In the genomic region with DNA sequence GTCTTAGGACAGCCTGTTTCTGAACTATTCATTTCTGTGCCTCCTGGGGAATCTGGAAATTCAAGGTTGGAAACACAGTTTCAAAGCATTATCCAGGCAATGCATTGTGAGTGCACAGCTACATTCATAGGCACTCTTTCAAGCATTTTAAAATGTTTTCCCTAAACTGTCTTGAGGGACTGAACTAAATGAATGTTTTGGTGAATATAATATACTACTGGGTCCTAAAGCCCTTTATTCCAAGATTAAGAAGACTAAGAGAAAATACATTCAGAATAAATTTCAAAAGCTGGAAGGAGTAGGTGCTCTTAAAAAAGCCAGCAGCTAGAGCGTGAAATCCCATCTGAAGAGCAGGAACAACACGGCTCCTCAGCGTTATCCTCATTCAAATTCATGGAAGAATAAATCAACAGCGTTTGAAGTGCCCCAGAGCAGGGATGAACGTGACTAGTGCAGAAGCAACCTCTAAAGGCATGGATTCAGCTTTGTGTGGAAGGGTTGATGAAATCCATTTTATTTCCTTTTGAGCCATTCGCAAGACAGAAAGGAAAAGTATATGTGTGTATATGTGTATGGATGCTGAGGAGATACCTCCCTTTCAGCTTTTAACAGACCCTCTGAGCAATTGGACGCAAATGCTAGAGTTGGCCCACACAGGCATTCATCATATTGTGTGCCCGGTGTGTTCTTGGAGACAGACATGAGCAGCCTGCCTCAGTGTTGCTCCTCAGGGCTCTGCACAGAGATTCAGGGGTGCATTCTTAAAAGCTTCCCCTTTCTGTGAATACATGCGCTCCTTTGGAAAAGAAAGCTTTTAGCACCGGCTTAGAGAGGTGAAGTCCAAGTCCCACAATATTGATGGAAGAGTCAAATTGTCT, we compare ENCODE assay signal across 20 mouse cellular contexts. TPM values are rescaled to one million over a fixed set of nuclear protein-coding genes. Genes with fewer than 3 reads are reported as not detected.
DNase-seq lines count a peak whose midpoint lies in the region; ATAC-seq and TF ChIP-seq lines count a peak whose summit lies in the region.
"Had no signal": no experiment of that assay in that cellular context is flagged by ENCODE, and none has a peak within 500 bp of the region (broad histone marks: within the 10 kb centered on the region; RNA-seq: fewer than 3 reads in every experiment).

No protein-coding gene starts in this region.

- H3K27ac ChIP-seq in hindbrain, embryonic 11.5 days (ENCODE audit: low read depth, low read length) = no peak overlapping the region
- no peak overlapping the region; the same call in 1 of the 2 replicates for H3K27ac ChIP-seq in hindbrain, postnatal 0 days
- H3K27ac ChIP-seq in forebrain, embryonic 15.5 days (replicated peaks) = no peak overlapping the region
- peak overlapping the region; percentile 78 for H3K27ac ChIP-seq in midbrain, embryonic 13.5 days
- no peak overlapping the region for H3K27ac ChIP-seq in liver, embryonic 11.5 days (ENCODE audit: low read depth, low read length)
- H3K27ac ChIP-seq: embryonic facial prominence, embryonic 12.5 days; liver, embryonic 15.5 days had no signal

- intact Hi-C loops in heart, postnatal 14 days (cut with DNase I) = no loop called here

- H3K9ac ChIP-seq in hindbrain, embryonic 11.5 days (ENCODE audit: low read depth, low read length) = no peak overlapping the region
- no peak overlapping the region for H3K9ac ChIP-seq in hindbrain, postnatal 0 days (replicated peaks; ENCODE audit: low read length)
- no peak overlapping the region for H3K9ac ChIP-seq in forebrain, embryonic 15.5 days (replicated peaks)
- H3K9ac ChIP-seq in midbrain, embryonic 13.5 days (replicated peaks) = no peak overlapping the region
- H3K9ac ChIP-seq in liver, embryonic 11.5 days (ENCODE audit: low read depth, low read length) = no peak overlapping the region
- H3K9ac ChIP-seq: embryonic facial prominence, embryonic 12.5 days; liver, embryonic 15.5 days had no signal

- no peak for TF ChIP-seq POLR2A in brain, embryonic 14.5 days (IDR thresholded peaks at IDR 0.05; ENCODE audit: borderline replicate concordance, extremely low read depth, insufficient read depth, insufficient read length, poor library complexity, severe bottlenecking)

- peak; percentile 47; the same call in 1 of the 2 replicates for ATAC-seq in hindbrain, embryonic 11.5 days (ENCODE audit: low FRiP score)
- no peak for ATAC-seq in hindbrain, postnatal 0 days
- 0 out of 2 replicates have a peak, but pooled peaks have one; percentile 35 for ATAC-seq in forebrain, embryonic 15.5 days (replicated peaks)
- ATAC-seq in midbrain, embryonic 13.5 days = peak; percentile 88
- ATAC-seq in liver, embryonic 11.5 days (replicated peaks; ENCODE audit: low FRiP score) = no peak

- H3K4me1 ChIP-seq in hindbrain, embryonic 11.5 days (replicated peaks; ENCODE audit: control insufficient read depth, insufficient read depth, low read length) = no peaks in the 10 kb centered on the region
- no peaks in the 10 kb centered on the region for H3K4me1 ChIP-seq in hindbrain, postnatal 0 days (ENCODE audit: insufficient read depth, low read length)
- peaks cover 5% of the 10 kb centered on the region; the same call in 1 of the 2 replicates for H3K4me1 ChIP-seq in forebrain, embryonic 15.5 days
- peaks cover 31% of the 10 kb centered on the region for H3K4me1 ChIP-seq in midbrain, embryonic 13.5 days (replicated peaks)
- H3K4me1 ChIP-seq in liver, embryonic 11.5 days (replicated peaks; ENCODE audit: control insufficient read depth, insufficient read depth, low read length) = no peaks in the 10 kb centered on the region
- H3K4me1 ChIP-seq: embryonic facial prominence, embryonic 12.5 days; liver, embryonic 15.5 days had no signal

- no peaks in the 10 kb centered on the region for H3K9me3 ChIP-seq in hindbrain, embryonic 11.5 days (ENCODE audit: control insufficient read depth, low read length)
- H3K9me3 ChIP-seq in hindbrain, postnatal 0 days (ENCODE audit: low read length) = no peaks in the 10 kb centered on the region
- no peaks in the 10 kb centered on the region for H3K9me3 ChIP-seq in forebrain, embryonic 15.5 days
- no peaks in the 10 kb centered on the region for H3K9me3 ChIP-seq in midbrain, embryonic 13.5 days
- H3K9me3 ChIP-seq in liver, embryonic 11.5 days (ENCODE audit: control insufficient read depth, low read length) = no peaks in the 10 kb centered on the region
- H3K9me3 ChIP-seq: embryonic facial prominence, embryonic 12.5 days; liver, embryonic 15.5 days had no signal

- no peak for DNase-seq in hindbrain, embryonic 11.5 days (ENCODE audit: low spot score)
- no peak for DNase-seq in hindbrain, postnatal 0 days (ENCODE audit: low spot score)
- DNase-seq in brain, embryonic 14.5 days (ENCODE audit: low read depth) = peak; percentile 83
- DNase-seq in urinary bladder, postnatal 10 days (ENCODE audit: low spot score) = no peak
- DNase-seq in liver, embryonic 11.5 days (ENCODE audit: low spot score) = no peak
- DNase-seq in heart, postnatal 14 days = no peak
- DNase-seq: cerebellum, adult 18-20 months; kidney, adult 2 months; kidney, postnatal 4 days; left cerebral cortex, postnatal 4 days; right cerebral cortex, postnatal 14 days; thymus, postnatal 36 days had no signal

- 64% methylated on average over 10 of the region's 10 CpGs for WGBS in hindbrain, embryonic 11.5 days
- 47% methylated on average over 10 of the region's 10 CpGs for WGBS in hindbrain, postnatal 0 days
- 37% methylated on average over 10 of the region's 10 CpGs for WGBS in forebrain, embryonic 15.5 days
- WGBS in midbrain, embryonic 13.5 days = 16% methylated on average over 10 of the region's 10 CpGs
- WGBS in liver, embryonic 11.5 days = 79% methylated on average over 10 of the region's 10 CpGs

- no peak for TF ChIP-seq CTCF in hindbrain, postnatal 0 days (IDR thresholded peaks at IDR 0.05; ENCODE audit: low read depth)
- TF ChIP-seq CTCF in brain, embryonic 14.5 days (IDR thresholded peaks at IDR 0.05; ENCODE audit: borderline replicate concordance, extremely low read depth, insufficient read depth, insufficient read length) = no peak

- no peak overlapping the region for H3K4me3 ChIP-seq in hindbrain, embryonic 11.5 days (ENCODE audit: low read depth, low read length)
- no peak overlapping the region for H3K4me3 ChIP-seq in hindbrain, postnatal 0 days (ENCODE audit: low read length)
- H3K4me3 ChIP-seq in forebrain, embryonic 15.5 days = no peak overlapping the region
- H3K4me3 ChIP-seq in midbrain, embryonic 13.5 days (replicated peaks) = no peak overlapping the region
- no peak overlapping the region for H3K4me3 ChIP-seq in liver, embryonic 11.5 days (ENCODE audit: low read depth, low read length)
- H3K4me3 ChIP-seq: embryonic facial prominence, embryonic 12.5 days; liver, embryonic 15.5 days had no signal

- no peaks in the 10 kb centered on the region for H3K36me3 ChIP-seq in hindbrain, embryonic 11.5 days (ENCODE audit: control insufficient read depth, insufficient read depth, low read length)
- H3K36me3 ChIP-seq in hindbrain, postnatal 0 days (ENCODE audit: insufficient read depth, low read length) = no peaks in the 10 kb centered on the region
- H3K36me3 ChIP-seq in forebrain, embryonic 15.5 days = no peaks in the 10 kb centered on the region
- no peaks in the 10 kb centered on the region for H3K36me3 ChIP-seq in midbrain, embryonic 13.5 days
- H3K36me3 ChIP-seq in liver, embryonic 11.5 days (ENCODE audit: control insufficient read depth, insufficient read depth, low read length) = no peaks in the 10 kb centered on the region
- H3K36me3 ChIP-seq: embryonic facial prominence, embryonic 12.5 days; liver, embryonic 15.5 days had no signal

- H3K4me2 ChIP-seq in hindbrain, embryonic 11.5 days (replicated peaks; ENCODE audit: low read depth, low read length) = no peak overlapping the region
- H3K4me2 ChIP-seq in hindbrain, postnatal 0 days (ENCODE audit: low read depth, low read length) = no peak overlapping the region
- H3K4me2 ChIP-seq in forebrain, embryonic 15.5 days (replicated peaks) = no peak overlapping the region
- peak overlapping the region; percentile 35 for H3K4me2 ChIP-seq in midbrain, embryonic 13.5 days (replicated peaks)
- no peak overlapping the region for H3K4me2 ChIP-seq in liver, embryonic 11.5 days
- H3K4me2 ChIP-seq: embryonic facial prominence, embryonic 12.5 days; liver, embryonic 15.5 days had no signal

- no peaks in the 10 kb centered on the region for H3K27me3 ChIP-seq in hindbrain, embryonic 11.5 days (ENCODE audit: control insufficient read depth, insufficient read depth, low read length)
- no peaks in the 10 kb centered on the region for H3K27me3 ChIP-seq in hindbrain, postnatal 0 days (ENCODE audit: insufficient read depth, low read length)
- no peaks in the 10 kb centered on the region for H3K27me3 ChIP-seq in forebrain, embryonic 15.5 days
- no peaks in the 10 kb centered on the region for H3K27me3 ChIP-seq in midbrain, embryonic 13.5 days
- no peaks in the 10 kb centered on the region for H3K27me3 ChIP-seq in liver, embryonic 11.5 days (replicated peaks; ENCODE audit: control insufficient read depth, insufficient read depth, low read length)
- H3K27me3 ChIP-seq: embryonic facial prominence, embryonic 12.5 days; liver, embryonic 15.5 days had no signal

RNA-seq across cellular contexts. Expression of a gene that starts 30.2 kb away (rescaled TPM):
- polyA plus RNA-seq in hindbrain, embryonic 11.5 days (2014; fragmentation: Nextera tagmentation; extraction: Ambion mirVana) = 121 and 128 TPM in 2 replicates
- total RNA-seq in hindbrain, postnatal 0 days (2014; rRNA removed) = 14.7 and 19.4 TPM in 2 replicates
- polyA plus RNA-seq in hindbrain, postnatal 0 days (2015; fragmentation: Nextera tagmentation; extraction: Ambion mirVana) = 56.8 and 57.9 TPM in 2 replicates
- polyA plus RNA-seq in brain, embryonic 14.5 days (2012; rRNA removed) = 40.8 and 43.1 TPM in 2 replicates
- 74.6 and 74.7 TPM in 2 replicates for polyA plus RNA-seq in forebrain, embryonic 15.5 days (2015; fragmentation: Nextera tagmentation; extraction: Ambion mirVana)
- 80.8 and 98.0 TPM in 2 replicates for polyA plus RNA-seq in midbrain, embryonic 13.5 days (2015; fragmentation: Nextera tagmentation; extraction: Ambion mirVana)
- 93.0 and 108 TPM in 2 replicates for polyA plus RNA-seq in liver, embryonic 11.5 days (2014; fragmentation: Nextera tagmentation; extraction: Ambion mirVana)
- 10 to 100 TPM; 23.2 to 28.2 TPM for total RNA-seq in heart, postnatal 14 days (2021)

RNA-seq across cellular contexts. Expression of a gene that starts 45.7 kb away (rescaled TPM):
- 2.2 and 2.3 TPM in 2 replicates for polyA plus RNA-seq in hindbrain, embryonic 11.5 days (2014; fragmentation: Nextera tagmentation; extraction: Ambion mirVana)
- total RNA-seq in hindbrain, postnatal 0 days (2014; rRNA removed) = not detected in 2 replicates
- polyA plus RNA-seq in hindbrain, postnatal 0 days (2015; fragmentation: Nextera tagmentation; extraction: Ambion mirVana) = 0.30 and 0.32 TPM in 2 replicates
- polyA plus RNA-seq in brain, embryonic 14.5 days (2012; rRNA removed) = 1.1 TPM in 2 replicates
- polyA plus RNA-seq in forebrain, embryonic 15.5 days (2015; fragmentation: Nextera tagmentation; extraction: Ambion mirVana) = 0.42 and 0.93 TPM in 2 replicates
- 3.7 and 5.5 TPM in 2 replicates for polyA plus RNA-seq in midbrain, embryonic 13.5 days (2015; fragmentation: Nextera tagmentation; extraction: Ambion mirVana)
- 0.71 and 1.4 TPM in 2 replicates for polyA plus RNA-seq in liver, embryonic 11.5 days (2014; fragmentation: Nextera tagmentation; extraction: Ambion mirVana)
- not detected for total RNA-seq in heart, postnatal 14 days (2021)
- total RNA-seq: adrenal gland, postnatal 4 days; MEL; neutrophil, adult 5-6 weeks had no signal
- polyA plus RNA-seq: gonadal fat pad, adult 2 months; kidney, adult 2 months; liver, embryonic 15.5 days had no signal

Comparison
In these comparisons a context has a peak if more than half of its experiments do, and no peak if none do; other contexts are left out.
1. ATAC-seq: peak in hindbrain, embryonic 11.5 days (single experiment), forebrain, embryonic 15.5 days (single experiment) and midbrain, embryonic 13.5 days (single experiment); none in hindbrain, postnatal 0 days (single experiment) and liver, embryonic 11.5 days (single experiment).